Mouse (Mus musculus) thymus, adult 2 months (tissue): Measurements from ENCODE around the gene Myl4. TPM values are rescaled to one million over a fixed set of nuclear protein-coding genes. Genes with fewer than 3 reads are reported as not detected.

Source experiments
- DNase-seq: peaks from one replicate; pipeline ENCODE4 v3.0.0; 2021
- H3K27ac ChIP-seq: fragments of 200-500 bp; 2 replicates; pipeline ENCODE4 v1.5.1; 2012; ENCODE audit warnings: low read length, control low read depth; ENCODE audit not compliant: control insufficient read depth, insufficient read depth
- H3K27me3 ChIP-seq: fragments of 200-500 bp; 2 replicates; pipeline ENCODE4 v1.6.1; 2012; ENCODE audit warnings: mild to moderate bottlenecking, low read length, moderate library complexity, mixed read lengths; ENCODE audit not compliant: control insufficient read depth, insufficient read depth
- H3K36me3 ChIP-seq: fragments of 200-500 bp; 2 replicates; pipeline ENCODE4 v1.6.1; 2012; ENCODE audit warnings: mild to moderate bottlenecking, low read length, moderate library complexity; ENCODE audit not compliant: control insufficient read depth, insufficient read depth
- H3K4me1 ChIP-seq: fragments of 200-500 bp; replicated peaks from 2 replicates; pipeline ENCODE4 v1.6.1; 2012; ENCODE audit warnings: low read length; ENCODE audit not compliant: control insufficient read depth, insufficient read depth
- H3K4me3 ChIP-seq: fragments of 200-500 bp; 2 replicates; pipeline ENCODE4 v1.5.1; 2012; ENCODE audit warnings: mild to moderate bottlenecking, low read length, control low read depth, moderate library complexity; ENCODE audit not compliant: control insufficient read depth, insufficient read depth
- CTCF ChIP-seq: fragments of 200-500 bp; IDR thresholded peaks from 2 replicates; pipeline ENCODE4 v1.5.1; 2012; ENCODE audit warnings: mild to moderate bottlenecking, control low read depth, low read length, moderate library complexity, borderline replicate concordance; ENCODE audit not compliant: control insufficient read depth, poor library complexity, insufficient read depth; ENCODE audit errors: extremely low read depth
- POLR2A ChIP-seq: fragments of 200-500 bp; IDR thresholded peaks from 2 replicates; pipeline ENCODE4 v1.6.1; 2012; ENCODE audit warnings: mild to moderate bottlenecking, low read length, control low read depth, moderate library complexity; ENCODE audit not compliant: control insufficient read depth, poor library complexity, insufficient read depth; ENCODE audit errors: extremely low read depth
- WGBS: fragments of 180-500 bp; shearing (Covaris S2); methylation state at CpG from one replicate; pipeline ENCODE4 v1.1.7; 2018; 5-methylcytosine and 5-hydroxymethylcytosine counted together
- polyA plus RNA-seq: library from polyadenylated mRNA; depleted of rRNA; stranded (reverse); fragments of >200 nt; gene quantifications from 2 replicates; pipeline ENCODE4 v1.2.3, GENCODE M21; 2012; rRNA removed

Myl4 gene
- polyA plus RNA-seq: 27.7 and 60.8 TPM in 2 replicates

DNA sequence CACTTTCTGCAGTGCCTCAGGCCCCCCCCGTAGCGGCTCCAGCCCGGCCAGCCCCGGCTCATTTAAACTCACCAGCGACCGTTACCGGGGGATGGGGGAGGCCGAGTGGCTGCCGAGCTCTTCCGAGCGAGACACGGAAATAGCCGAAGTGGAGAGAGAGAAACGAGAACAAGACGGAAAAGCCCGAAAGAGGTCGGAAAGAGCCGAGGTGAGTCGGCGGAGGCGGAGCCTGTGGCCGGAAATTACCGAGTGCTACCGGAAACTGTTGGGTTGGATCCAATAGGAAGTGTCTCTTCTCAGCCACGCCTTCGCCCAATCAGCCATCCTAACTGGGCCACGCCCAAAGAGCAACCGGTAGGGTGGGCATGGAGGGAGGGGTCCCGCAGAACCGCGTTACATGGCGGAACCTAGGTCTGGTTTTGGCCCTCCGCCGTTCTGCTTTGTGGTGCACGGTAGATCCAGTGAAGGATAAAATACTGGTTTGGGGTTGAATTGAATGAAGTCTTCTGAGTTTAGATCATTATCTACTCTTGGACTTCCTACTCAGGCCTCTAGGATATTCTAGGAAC is at the start of gene Myl4, which contains the start of gene Cdc27:
Gene Myl4 (plus strand): TSS at position 258 of the 569 bp plus-strand sequence.
Gene Cdc27 (minus strand): TSS at position 215 of the 569 bp plus-strand sequence.
- peak within 1 kb of the TSS; percentile 84 for H3K4me3 ChIP-seq
- peak; percentile 100 for DNase-seq
- 0 out of 2 replicates have a peak, but pooled peaks cover 2% of the 10 kb centered on the region for H3K4me1 ChIP-seq
- no peaks in the 10 kb centered on the region for H3K36me3 ChIP-seq
- under 1% methylated on average over 35 of the region's 35 CpGs for WGBS
- H3K27ac ChIP-seq: peak within 1 kb of the TSS; percentile 42
- TF ChIP-seq CTCF (no peak), POLR2A (peak; percentile 57; the same call in 1 of the 2 replicates)
- H3K27me3 ChIP-seq: no peaks in the 10 kb centered on the region

DNA sequence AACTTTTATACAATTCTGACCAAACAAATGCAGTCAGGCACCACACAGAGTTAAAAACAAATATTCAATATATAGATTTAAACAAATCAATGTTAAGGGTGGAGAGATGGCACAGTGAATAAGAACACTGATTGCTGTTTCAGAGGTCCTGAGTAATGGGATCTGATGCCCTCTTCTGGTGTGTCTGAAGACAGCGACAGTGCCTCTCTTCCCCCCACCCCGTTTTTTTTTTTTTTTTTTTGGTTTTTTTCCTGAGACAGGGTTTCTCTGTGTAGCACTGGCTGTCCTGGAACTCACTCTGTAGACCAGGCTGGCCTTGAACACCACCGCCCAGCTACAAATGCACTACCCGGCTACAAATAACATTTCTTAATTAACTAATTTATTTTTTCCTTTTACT is 42.0 kb upstream of the Myl4 start:
- TF ChIP-seq POLR2A: no peak
- no peak for TF ChIP-seq CTCF
- H3K27ac ChIP-seq: no peak overlapping the region
- DNase-seq: no peak
- H3K4me1 ChIP-seq: no peaks in the 10 kb centered on the region
- peaks cover 76% of the 10 kb centered on the region for H3K36me3 ChIP-seq
- no peaks in the 10 kb centered on the region for H3K27me3 ChIP-seq
- no peak overlapping the region for H3K4me3 ChIP-seq
- 76% methylated on average over 4 of the region's 4 CpGs for WGBS

DNA sequence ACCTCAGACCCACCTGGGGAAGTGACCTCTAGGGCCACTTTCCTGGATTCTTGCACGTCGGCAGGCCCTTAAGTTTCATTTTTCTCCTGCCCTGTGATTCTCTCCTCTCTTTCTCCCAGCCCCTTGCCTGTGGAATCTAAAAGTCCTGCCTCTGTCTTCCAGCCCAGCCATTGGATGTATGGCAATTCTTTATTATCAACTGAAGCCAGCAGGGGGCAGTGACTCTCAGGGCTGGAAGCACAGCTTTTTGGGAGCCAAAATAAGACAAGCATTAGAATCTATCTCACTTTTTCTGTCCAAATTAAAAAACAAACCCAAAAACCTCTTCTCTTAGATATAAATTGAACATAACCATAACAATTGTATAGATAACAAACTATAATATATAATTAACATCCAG is 39.9 kb upstream of the Myl4 start:
- Histone ChIP-seq H3K4me1 (no peaks in the 10 kb centered on the region), H3K27ac (no peak overlapping the region), H3K27me3 (no peaks in the 10 kb centered on the region), H3K36me3 (peaks cover 74% of the 10 kb centered on the region), H3K4me3 (no peak overlapping the region)
- DNase-seq: peak; percentile 18
- TF ChIP-seq POLR2A (no peak), CTCF (no peak)
- WGBS: 95% methylated on average over 2 of the region's 2 CpGs

DNA sequence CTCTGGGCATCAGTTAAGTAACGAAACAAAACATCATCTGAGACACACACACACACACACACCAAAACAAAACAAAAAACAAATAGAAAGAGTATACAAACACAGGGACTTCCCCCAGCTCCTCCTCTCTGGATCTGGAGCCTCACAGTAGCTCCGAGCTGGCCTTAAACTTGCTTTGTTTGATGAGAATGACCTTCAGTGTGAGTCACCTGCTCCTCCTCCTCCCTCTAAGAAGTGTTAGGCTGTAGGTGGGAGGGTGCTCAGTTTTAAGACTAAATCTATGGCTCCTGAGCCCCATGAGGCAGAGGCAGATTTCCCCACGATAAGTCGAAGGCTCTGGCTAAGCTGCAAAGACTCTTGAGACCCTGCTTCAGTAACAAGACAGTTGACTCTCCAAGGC is 38.0 kb upstream of the Myl4 start:
- no peak for DNase-seq
- Histone ChIP-seq H3K27ac (no peak overlapping the region), H3K27me3 (no peaks in the 10 kb centered on the region), H3K4me3 (no peak overlapping the region), H3K36me3 (peaks cover 74% of the 10 kb centered on the region), H3K4me1 (no peaks in the 10 kb centered on the region)
- 97% methylated on average over 4 of the region's 4 CpGs for whole genome bisulfite sequencing
- no peak for TF ChIP-seq POLR2A
- no peak for TF ChIP-seq CTCF

DNA sequence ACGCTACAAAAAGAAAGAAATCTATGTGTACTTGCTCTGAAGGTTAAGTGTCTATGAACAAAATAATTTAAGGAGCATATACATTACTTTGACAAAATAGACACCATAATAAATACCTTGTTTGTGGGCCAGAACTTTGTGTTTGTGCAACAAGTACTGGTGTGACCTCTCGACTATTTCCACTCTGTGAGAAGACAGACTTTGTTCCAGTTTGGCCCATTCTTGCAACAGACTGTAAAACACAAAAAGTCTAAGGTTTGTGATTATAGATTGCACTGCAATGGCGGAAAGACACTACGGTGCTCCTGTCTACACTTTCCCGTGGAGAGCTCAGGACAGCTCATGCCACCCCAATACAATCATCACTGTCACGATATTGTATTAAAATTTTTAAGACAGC is 24.5 kb upstream of the Myl4 start:
- DNase-seq: no peak
- peaks cover 84% of the 10 kb centered on the region for H3K36me3 ChIP-seq
- 96% methylated on average over 6 of the region's 6 CpGs for WGBS

DNA sequence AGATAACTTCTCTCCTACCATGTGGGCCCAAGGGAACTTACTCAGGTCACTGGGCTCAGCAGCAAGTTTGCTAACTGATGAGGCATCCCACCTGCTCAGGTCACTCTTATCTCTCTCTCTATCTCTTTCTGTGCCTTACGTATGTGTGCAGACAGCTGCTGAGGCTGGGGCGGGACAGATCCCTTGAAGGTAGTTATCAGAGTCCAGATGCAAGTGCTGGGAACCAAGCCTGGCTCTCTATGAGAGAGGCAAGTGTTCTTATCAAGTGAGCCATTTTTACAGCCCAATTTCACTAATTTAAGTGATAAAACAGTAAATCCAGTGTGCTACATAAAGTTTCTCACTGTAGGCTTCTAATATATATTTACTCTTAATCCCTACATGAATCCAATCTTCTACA is 13.6 kb upstream of the Myl4 start:
- H3K27ac ChIP-seq: no peak overlapping the region
- no peak for TF ChIP-seq POLR2A
- TF ChIP-seq CTCF: no peak
- no peaks in the 10 kb centered on the region for H3K4me1 ChIP-seq
- H3K36me3 ChIP-seq: peaks cover 35% of the 10 kb centered on the region
- 59% methylated on average over 2 of the region's 2 CpGs for WGBS
- no peak for DNase-seq
- no peaks in the 10 kb centered on the region for H3K27me3 ChIP-seq
- H3K4me3 ChIP-seq: no peak overlapping the region

More for the DNA sequence above, 24.5 kb upstream of the Myl4 start:
- Histone ChIP-seq H3K27ac (no peak overlapping the region), H3K4me3 (no peak overlapping the region), H3K4me1 (no peaks in the 10 kb centered on the region), H3K27me3 (no peaks in the 10 kb centered on the region)
- TF ChIP-seq CTCF (no peak), POLR2A (no peak)
